Mouse (Mus musculus) midbrain, embryonic 14.5 days (tissue): ENCODE results near the gene Igf2bp1. TPM values are rescaled to one million over a fixed set of nuclear protein-coding genes. Genes with fewer than 3 reads are reported as not detected.
"Not testable (repeated sequence)": the region's sequence is repeated elsewhere in the genome, so short reads cannot be mapped to it uniquely, and the experiment has no call there.

Experiments
- ATAC-seq: fragments of 200-750 bp; cut with Nextera tagmentation; 2 replicates; pipeline ENCODE4 v1.8.0; 2017; ENCODE audit warnings: moderate number of reproducible peaks, moderate library complexity; ENCODE audit not compliant: low FRiP score, low TSS enrichment
- DNase-seq: peaks from one replicate; pipeline ENCODE4 v3.0.0-alpha.2; 2015
- H3K27ac ChIP-seq: fragments of 300-500 bp; sonication (generic); replicated peaks from 2 replicates; pipeline ENCODE4 v1.5.1; 2014; ENCODE audit warnings: mild to moderate bottlenecking, low read depth, low read length, moderate library complexity
- H3K27me3 ChIP-seq: fragments of 300-500 bp; sonication (generic); 2 replicates; pipeline ENCODE4 v1.6.1; 2014; ENCODE audit warnings: low read length, control low read depth, mixed read lengths; ENCODE audit not compliant: control insufficient read depth, insufficient read depth
- H3K36me3 ChIP-seq: fragments of 300-500 bp; sonication (generic); 2 replicates; pipeline ENCODE4 v1.6.1; 2014; ENCODE audit warnings: low read length, control low read depth; ENCODE audit not compliant: control insufficient read depth, insufficient read depth
- H3K4me1 ChIP-seq: fragments of 300-500 bp; sonication (generic); 2 replicates; pipeline ENCODE4 v1.6.1; 2014; ENCODE audit warnings: mild to moderate bottlenecking, antibody characterized with exemption, low read length, control low read depth; ENCODE audit not compliant: control insufficient read depth, insufficient read depth
- H3K4me2 ChIP-seq: fragments of 300-500 bp; sonication (generic); 2 replicates; pipeline ENCODE4 v1.6.1; 2014; ENCODE audit warnings: mild to moderate bottlenecking, low read length, moderate library complexity
- H3K4me3 ChIP-seq: fragments of 300-500 bp; sonication (generic); replicated peaks from 2 replicates; pipeline ENCODE4 v1.5.1; 2014; ENCODE audit warnings: low read depth, low read length
- H3K9ac ChIP-seq: fragments of 300-500 bp; sonication (generic); replicated peaks from 2 replicates; pipeline ENCODE4 v1.6.1; 2014; ENCODE audit warnings: mild to moderate bottlenecking, low read length, moderate library complexity
- H3K9me3 ChIP-seq: fragments of 300-500 bp; sonication (generic); 2 replicates; pipeline ENCODE4 v1.6.1; 2016; ENCODE audit warnings: low read length, control low read depth, mixed read lengths; ENCODE audit not compliant: control insufficient read depth
- WGBS: fragments of 180-500 bp; shearing (Covaris S2); extraction: QIAGEN DNeasy Blood & Tissue Kit; methylation state at CpG from one replicate; pipeline ENCODE4 v1.1.7; 2014; 5-methylcytosine and 5-hydroxymethylcytosine counted together
- polyA plus RNA-seq: library from polyadenylated mRNA; unstranded; fragments of >200 nt; fragmentation: Nextera tagmentation; extraction: Ambion mirVana; gene quantifications from 2 replicates; pipeline ENCODE4 v1.2.1, GENCODE M21; 2014

The Igf2bp1 gene
- polyA plus RNA-seq, 1 experiment from 2014 or later, result 11.1 TPM

GRCm38 (mm10) chr11:95959152-95959551 is 46.6 kb downstream of the Igf2bp1 start:
- no peak for DNase-seq
- Histone ChIP-seq H3K36me3 (peaks cover 22% of the 10 kb centered on the region), H3K27me3 (no peaks in the 10 kb centered on the region), H3K9ac (no peak overlapping the region), H3K4me2 (no peak overlapping the region), H3K4me3 (no peak overlapping the region), H3K4me1 (peaks cover 8% of the 10 kb centered on the region; the same call in 1 of the 2 replicates), H3K27ac (no peak overlapping the region), H3K9me3 (no peaks in the 10 kb centered on the region)
- WGBS, result 54% methylated on average over 6 of the region's 6 CpGs
- ATAC-seq, result no peak

GRCm38 (mm10) chr11:95958251-95958650 is 47.5 kb downstream of the Igf2bp1 start:
- 56% methylated on average over 9 of the region's 9 CpGs for WGBS

GRCm38 (mm10) chr11:95957407-95957806 is 48.3 kb downstream of the Igf2bp1 start:
- Histone ChIP-seq H3K27ac (no peak overlapping the region), H3K36me3 (peaks cover 7% of the 10 kb centered on the region), H3K4me1 (peaks cover 8% of the 10 kb centered on the region; the same call in 1 of the 2 replicates), H3K9ac (no peak overlapping the region), H3K4me2 (0 out of 2 replicates have a peak overlapping the region, but pooled peaks have one; percentile 13), H3K9me3 (no peaks in the 10 kb centered on the region), H3K4me3 (no peak overlapping the region), H3K27me3 (no peaks in the 10 kb centered on the region)
- WGBS, result 63% methylated on average over 7 of the region's 7 CpGs
- no peak for ATAC-seq
- DNase-seq, result peak; percentile 45

More at GRCm38 (mm10) chr11:95958251-95958650, 47.5 kb downstream of the Igf2bp1 start:
- Histone ChIP-seq H3K27me3 (no peaks in the 10 kb centered on the region), H3K27ac (no peak overlapping the region), H3K4me1 (peaks cover 8% of the 10 kb centered on the region; the same call in 1 of the 2 replicates), H3K9ac (no peak overlapping the region), H3K4me2 (no peak overlapping the region), H3K9me3 (no peaks in the 10 kb centered on the region), H3K4me3 (no peak overlapping the region), H3K36me3 (peaks cover 16% of the 10 kb centered on the region)
- no peak for ATAC-seq
- DNase-seq, result no peak

GRCm38 (mm10) chr11:95953313-95953712 is 52.4 kb downstream of the Igf2bp1 start:
- Histone ChIP-seq H3K4me2 (no peak overlapping the region), H3K27ac (no peak overlapping the region), H3K4me1 (peaks cover 8% of the 10 kb centered on the region; the same call in 1 of the 2 replicates), H3K4me3 (no peak overlapping the region), H3K9ac (no peak overlapping the region), H3K27me3 (no peaks in the 10 kb centered on the region), H3K9me3 (no peaks in the 10 kb centered on the region), H3K36me3 (no peaks in the 10 kb centered on the region)
- DNase-seq (no peak), ATAC-seq (no peak)
- WGBS, result 93% methylated on average over 5 of the region's 5 CpGs

GRCm38 (mm10) chr11:95945838-95946472 is 59.8 kb downstream of the Igf2bp1 start:
- 49% methylated on average over 13 of the region's 13 CpGs for WGBS
- no peaks in the 10 kb centered on the region for H3K27me3 ChIP-seq
- H3K9ac ChIP-seq, result no peak overlapping the region
- DNase-seq, result no peak
- no peak for ATAC-seq
- no peaks in the 10 kb centered on the region for H3K36me3 ChIP-seq
- no peak overlapping the region for H3K4me2 ChIP-seq
- no peaks in the 10 kb centered on the region for H3K4me1 ChIP-seq
- no peak overlapping the region for H3K4me3 ChIP-seq
- H3K27ac ChIP-seq, result no peak overlapping the region
- H3K9me3 ChIP-seq, result no peaks in the 10 kb centered on the region

GRCm38 (mm10) chr11:95939828-95940507 is 65.8 kb downstream of the Igf2bp1 start:
- H3K4me1 ChIP-seq, result no peaks in the 10 kb centered on the region
- 35% methylated on average over 11 of the region's 11 CpGs for WGBS
- no peak overlapping the region for H3K9ac ChIP-seq
- H3K9me3 ChIP-seq, result no peaks in the 10 kb centered on the region
- ATAC-seq, result no peak
- no peak overlapping the region for H3K4me3 ChIP-seq
- no peak overlapping the region for H3K4me2 ChIP-seq
- H3K27ac ChIP-seq, result no peak overlapping the region
- no peak for DNase-seq
- H3K27me3 ChIP-seq, result no peaks in the 10 kb centered on the region
- no peaks in the 10 kb centered on the region for H3K36me3 ChIP-seq

- no peak for ATAC-seq
- no peak overlapping the region for H3K27ac ChIP-seq
- H3K4me1 ChIP-seq, result no peaks in the 10 kb centered on the region
- no peak overlapping the region for H3K9ac ChIP-seq
- no peaks in the 10 kb centered on the region for H3K36me3 ChIP-seq
- WGBS, result 84% methylated on average over 6 of the region's 6 CpGs
- no peak overlapping the region for H3K4me3 ChIP-seq
- H3K4me2 ChIP-seq, result no peak overlapping the region
- H3K9me3 ChIP-seq, result no peaks in the 10 kb centered on the region
- DNase-seq, result no peak
- no peaks in the 10 kb centered on the region for H3K27me3 ChIP-seq
These were observed 69.3 kb downstream of the Igf2bp1 start for GRCm38 (mm10) chr11:95936409-95936808.

- not testable (repeated sequence) for H3K4me2 ChIP-seq, H3K36me3 ChIP-seq, ATAC-seq, H3K9ac ChIP-seq, H3K4me3 ChIP-seq, DNase-seq, H3K9me3 ChIP-seq, H3K27ac ChIP-seq, H3K4me1 ChIP-seq, H3K27me3 ChIP-seq
- WGBS, result 90% methylated on average over 8 of the region's 10 CpGs
These were observed 73.6 kb downstream of the Igf2bp1 start for GRCm38 (mm10) chr11:95932168-95932567.

GRCm38 (mm10) chr11:95926398-95926797 is 79.3 kb downstream of the Igf2bp1 start:
- Histone ChIP-seq H3K9me3 (no peaks in the 10 kb centered on the region), H3K27ac (no peak overlapping the region), H3K4me3 (no peak overlapping the region), H3K36me3 (no peaks in the 10 kb centered on the region), H3K9ac (no peak overlapping the region), H3K27me3 (no peaks in the 10 kb centered on the region; the same call in 1 of the 2 replicates), H3K4me1 (no peaks in the 10 kb centered on the region), H3K4me2 (no peak overlapping the region)
- no peak for ATAC-seq
- 69% methylated on average over 4 of the region's 4 CpGs for WGBS
- no peak for DNase-seq
